Mouse (Mus musculus): ENCODE measurements around the gene Abcc2.

GRCm38 (mm10) chr19:43795511-43795910, 13.5 kb downstream of the Abcc2 start:
- TF ChIP-seq CTCF (IDR thresholded peaks at IDR 0.05; ENCODE audit: insufficient read depth, low read depth, low read length) = no peak
- no peak for TF ChIP-seq POLR2A (IDR thresholded peaks at IDR 0.05; ENCODE audit: insufficient read depth, low read depth, low read length)

Measured in olfactory bulb, adult 2 months (tissue).